30 mouse cellular contexts compared by ENCODE assay signal in the genomic region with DNA sequence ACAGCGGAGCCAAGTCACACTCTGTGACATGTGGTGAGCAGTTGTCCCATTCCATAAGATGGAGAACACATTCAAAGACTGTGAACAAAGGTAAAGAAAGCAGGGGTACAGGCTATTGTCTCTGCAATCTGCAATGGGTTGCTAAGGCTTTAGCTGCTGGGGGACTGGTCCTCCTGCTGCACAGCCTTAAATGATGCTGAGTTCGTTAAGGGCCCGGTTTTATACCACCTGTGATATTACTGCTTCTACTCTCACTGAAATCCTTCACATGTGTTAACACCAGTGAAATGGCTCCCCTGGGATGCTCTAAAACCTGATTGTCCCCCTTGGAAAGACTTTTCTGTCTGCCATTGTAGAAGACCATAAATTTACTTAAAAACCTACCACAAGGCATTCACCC. TPM values are rescaled to one million over a fixed set of nuclear protein-coding genes. Genes with fewer than 3 reads are reported as not detected.
DNase-seq lines count a peak whose midpoint lies in the region; ATAC-seq and TF ChIP-seq lines count a peak whose summit lies in the region.
"Had no signal": no experiment of that assay in that cellular context is flagged by ENCODE, and none has a peak within 500 bp of the region (broad histone marks: within the 10 kb centered on the region; RNA-seq: fewer than 3 reads in every experiment).

No protein-coding gene starts in this region.

- no peak for DNase-seq in kidney, postnatal 0 days (ENCODE audit: low spot score)
- DNase-seq in kidney, postnatal 4 days, result no peak
- DNase-seq in embryonic facial prominence, embryonic 11.5 days (ENCODE audit: low spot score), result no peak
- DNase-seq in heart, postnatal 10 days, result no peak
- DNase-seq in heart, postnatal 14 days, result no peak
- DNase-seq: adrenal gland, postnatal 10 days; cerebellum, adult 18-20 months; cerebellum, postnatal 14 days; kidney, adult 2 months; kidney, postnatal 25 days; left cerebral cortex, postnatal 4 days; liver, embryonic 13.5 days; lung, embryonic 14.5 days; lung, postnatal 36 days; right cerebral cortex, postnatal 4 days; thymus, postnatal 14 days had no signal

- no peak for ATAC-seq in kidney, postnatal 0 days (replicated peaks; ENCODE audit: low FRiP score, low read depth)
- no peak for ATAC-seq in embryonic facial prominence, embryonic 11.5 days (replicated peaks; ENCODE audit: insufficient number of reproducible peaks, low FRiP score, low TSS enrichment, low read depth)
- ATAC-seq in embryonic facial prominence, embryonic 13.5 days (ENCODE audit: insufficient number of reproducible peaks, insufficient read depth, low FRiP score, low TSS enrichment, low read depth), result no peak
- 0 out of 2 replicates have a peak, but pooled peaks have one; percentile 28 for ATAC-seq in limb, embryonic 13.5 days (ENCODE audit: low FRiP score, low read depth)
- no peak for ATAC-seq in megakaryocyte, adult 5-6 weeks (ENCODE audit: poor library complexity, severe bottlenecking)
- ATAC-seq: activated CD4-positive, CD25-positive, alpha-beta regulatory T cell, adult 4 months; inflammation-experienced regulatory T-cells, adult 6 months had no signal

- H3K36me3 ChIP-seq in kidney, postnatal 0 days (ENCODE audit: insufficient read depth, low read length), result no peaks in the 10 kb centered on the region
- H3K36me3 ChIP-seq in embryonic facial prominence, embryonic 11.5 days (replicated peaks; ENCODE audit: control insufficient read depth, insufficient read depth, low read depth, low read length), result no peaks in the 10 kb centered on the region
- H3K36me3 ChIP-seq in embryonic facial prominence, embryonic 13.5 days, result peaks cover 3% of the 10 kb centered on the region
- H3K36me3 ChIP-seq in limb, embryonic 13.5 days, result no peaks in the 10 kb centered on the region
- H3K36me3 ChIP-seq: forebrain, embryonic 12.5 days; liver, embryonic 13.5 days had no signal

- no peak for TF ChIP-seq CTCF in kidney, postnatal 0 days (IDR thresholded peaks at IDR 0.05; ENCODE audit: low read depth)

- no peaks in the 10 kb centered on the region for H3K9me3 ChIP-seq in kidney, postnatal 0 days (replicated peaks; ENCODE audit: low read length)
- H3K9me3 ChIP-seq in embryonic facial prominence, embryonic 11.5 days (replicated peaks; ENCODE audit: control insufficient read depth, low read length), result no peaks in the 10 kb centered on the region
- H3K9me3 ChIP-seq in embryonic facial prominence, embryonic 13.5 days, result no peaks in the 10 kb centered on the region
- no peaks in the 10 kb centered on the region for H3K9me3 ChIP-seq in limb, embryonic 13.5 days
- H3K9me3 ChIP-seq: forebrain, embryonic 12.5 days; liver, embryonic 13.5 days had no signal

- peak overlapping the region; percentile 10; the same call in 1 of the 2 replicates for H3K4me2 ChIP-seq in kidney, postnatal 0 days (ENCODE audit: low read length)
- H3K4me2 ChIP-seq in embryonic facial prominence, embryonic 11.5 days (ENCODE audit: low read depth, low read length), result no peak overlapping the region
- H3K4me2 ChIP-seq in embryonic facial prominence, embryonic 13.5 days, result peak overlapping the region; percentile 76
- H3K4me2 ChIP-seq in limb, embryonic 13.5 days (replicated peaks), result peak overlapping the region; percentile 23
- H3K4me2 ChIP-seq: forebrain, embryonic 12.5 days; heart, embryonic 11.5 days; hindbrain, embryonic 14.5 days; liver, embryonic 13.5 days had no signal

- H3K4me3 ChIP-seq in kidney, postnatal 0 days (replicated peaks; ENCODE audit: low read depth, low read length), result no peak overlapping the region
- H3K4me3 ChIP-seq in embryonic facial prominence, embryonic 11.5 days (ENCODE audit: low read depth, low read length), result no peak overlapping the region
- H3K4me3 ChIP-seq in embryonic facial prominence, embryonic 13.5 days, result no peak overlapping the region
- H3K4me3 ChIP-seq in limb, embryonic 13.5 days, result no peak overlapping the region
- H3K4me3 ChIP-seq: erythroblast, embryonic 14.5 days; forebrain, embryonic 12.5 days; left cerebral cortex, adult 2 months; liver, embryonic 13.5 days had no signal

- 0 out of 2 replicates have a peak, but pooled peaks cover 4% of the 10 kb centered on the region for H3K4me1 ChIP-seq in kidney, postnatal 0 days (replicated peaks; ENCODE audit: insufficient read depth, low read length)
- peaks cover 2% of the 10 kb centered on the region; the same call in 1 of the 2 replicates for H3K4me1 ChIP-seq in embryonic facial prominence, embryonic 11.5 days (ENCODE audit: control insufficient read depth, insufficient read depth, low read length)
- peaks cover 62% of the 10 kb centered on the region for H3K4me1 ChIP-seq in embryonic facial prominence, embryonic 13.5 days
- H3K4me1 ChIP-seq in limb, embryonic 13.5 days, result peaks cover 59% of the 10 kb centered on the region
- H3K4me1 ChIP-seq: liver, embryonic 13.5 days had no signal

- intact Hi-C loops in heart, postnatal 10 days (cut with DNase I), result no loop called here
- intact Hi-C loops in heart, postnatal 14 days (cut with DNase I), result no loop called here

- H3K27me3 ChIP-seq in kidney, postnatal 0 days (ENCODE audit: insufficient read depth, low read length), result no peaks in the 10 kb centered on the region
- H3K27me3 ChIP-seq in embryonic facial prominence, embryonic 11.5 days (ENCODE audit: control insufficient read depth, insufficient read depth, low read length), result no peaks in the 10 kb centered on the region
- no peaks in the 10 kb centered on the region for H3K27me3 ChIP-seq in embryonic facial prominence, embryonic 13.5 days
- H3K27me3 ChIP-seq in limb, embryonic 13.5 days, result no peaks in the 10 kb centered on the region
- H3K27me3 ChIP-seq: liver, embryonic 13.5 days had no signal

- 67% methylated on average over 3 of the region's 3 CpGs for WGBS in kidney, postnatal 0 days
- WGBS in embryonic facial prominence, embryonic 11.5 days, result 78% methylated on average over 3 of the region's 3 CpGs
- WGBS in embryonic facial prominence, embryonic 13.5 days, result 52% methylated on average over 3 of the region's 3 CpGs
- WGBS in limb, embryonic 13.5 days, result 25% methylated on average over 3 of the region's 3 CpGs

- H3K9ac ChIP-seq in kidney, postnatal 0 days (ENCODE audit: low read depth, low read length), result no peak overlapping the region
- H3K9ac ChIP-seq in embryonic facial prominence, embryonic 11.5 days (replicated peaks; ENCODE audit: low read length), result no peak overlapping the region
- no peak overlapping the region for H3K9ac ChIP-seq in embryonic facial prominence, embryonic 13.5 days
- H3K9ac ChIP-seq in limb, embryonic 13.5 days, result no peak overlapping the region
- H3K9ac ChIP-seq: forebrain, embryonic 12.5 days; hindbrain, embryonic 14.5 days; liver, embryonic 13.5 days; lung, embryonic 14.5 days had no signal

- no peak overlapping the region for H3K27ac ChIP-seq in kidney, postnatal 0 days
- H3K27ac ChIP-seq in embryonic facial prominence, embryonic 11.5 days (replicated peaks; ENCODE audit: low read depth, low read length), result peak overlapping the region; percentile 16; the same call in 1 of the 2 replicates
- H3K27ac ChIP-seq in embryonic facial prominence, embryonic 13.5 days, result peak overlapping the region; percentile 72
- peak overlapping the region; percentile 28; the same call in 1 of the 2 replicates for H3K27ac ChIP-seq in limb, embryonic 13.5 days
- H3K27ac ChIP-seq: forebrain, embryonic 12.5 days; hindbrain, embryonic 14.5 days; left cerebral cortex, adult 2 months; liver, embryonic 13.5 days had no signal

RNA-seq across cellular contexts. Expression of a gene that starts 6.1 kb away (rescaled TPM):
- polyA plus RNA-seq in kidney, postnatal 0 days (2015; fragmentation: Nextera tagmentation; extraction: Ambion mirVana), result 18.7 and 19.0 TPM in 2 replicates
- 20.8 and 21.4 TPM in 2 replicates for polyA plus RNA-seq in embryonic facial prominence, embryonic 11.5 days (2014; fragmentation: Nextera tagmentation; extraction: Ambion mirVana)
- polyA plus RNA-seq in embryonic facial prominence, embryonic 13.5 days (2015; fragmentation: Nextera tagmentation; extraction: Ambion mirVana), result 23.2 and 24.9 TPM in 2 replicates
- polyA plus RNA-seq in limb, embryonic 13.5 days (2015; fragmentation: Nextera tagmentation; extraction: Ambion mirVana), result 5.5 and 6.2 TPM in 2 replicates
- total RNA-seq in megakaryocyte, adult 5-6 weeks (2015), result not detected in 2 replicates
- not detected in 2 replicates for total RNA-seq in megakaryocyte, adult 5-6 weeks (2017)
- total RNA-seq in heart, postnatal 10 days (2021), result 1 to 10 TPM; 2.0 TPM
- 1 to 10 TPM in 1 of 2 experiments, under 1 TPM in 1; 0.79 to 1.1 TPM for total RNA-seq in heart, postnatal 14 days (2021)
- total RNA-seq: granulocyte monocyte progenitor cell, adult 5-6 weeks; megakaryocyte-erythroid progenitor cell, adult 5-6 weeks; MEL had no signal
- polyA plus RNA-seq: activated CD4-positive, CD25-positive, alpha-beta regulatory T cell, adult 4 months; C2C12; erythroblast, embryonic 14.5 days; inflammation-experienced regulatory T-cells, adult 6 months had no signal
